Mouse (Mus musculus): Measurements from ENCODE around the gene Gm5901.
A peak's percentile ranks its signal among the peaks of the same experiment; 100 is the strongest.
"Not testable (repeated sequence)": the region's sequence is repeated elsewhere in the genome, so short reads cannot be mapped to it uniquely, and the experiment has no call there.

Gm5901 gene

GRCm38 (mm10) chr7:105374866-105375265 lies at the start of gene Gm5901:
Gene Gm5901, plus strand, starts transcription at chr7:105375038.
- DNase-seq (ENCODE audit: low spot score), result no peak

GRCm38 (mm10) chr7:105325302-105325701 lies 49.5 kb upstream of the Gm5901 start:
- no peak for DNase-seq (ENCODE audit: low spot score)

GRCm38 (mm10) chr7:105334004-105334403 lies 40.8 kb upstream of the Gm5901 start, which contains the start of gene Olfr690:
Gene Olfr690, minus strand, starts transcription at chr7:105334104.
- DNase-seq (ENCODE audit: low spot score), result no peak

GRCm38 (mm10) chr7:105342170-105342569 lies 32.7 kb upstream of the Gm5901 start, which contains the start of gene Olfr691:
Gene Olfr691, minus strand, starts transcription at chr7:105342270.
- no peak for DNase-seq (ENCODE audit: low spot score)

GRCm38 (mm10) chr7:105342752-105343151 lies 32.1 kb upstream of the Gm5901 start:
- no peak for DNase-seq (ENCODE audit: low spot score)

GRCm38 (mm10) chr7:105356064-105356463 lies 18.8 kb upstream of the Gm5901 start:
- not testable (repeated sequence) for DNase-seq (ENCODE audit: low spot score)

GRCm38 (mm10) chr7:105356487-105356886 lies 18.4 kb upstream of the Gm5901 start:
- not testable (repeated sequence) for DNase-seq (ENCODE audit: low spot score)

GRCm38 (mm10) chr7:105361713-105362112 lies 13.1 kb upstream of the Gm5901 start:
- DNase-seq (ENCODE audit: low spot score), result no peak

GRCm38 (mm10) chr7:105367268-105367667 lies 7.6 kb upstream of the Gm5901 start:
- no peak for DNase-seq (ENCODE audit: low spot score)

- no peak for DNase-seq (ENCODE audit: low spot score)
Measured at GRCm38 (mm10) chr7:105367930-105368329, 6.9 kb upstream of the Gm5901 start, which contains the start of gene Olfr692. Gene Olfr692, plus strand, starts transcription at chr7:105368230.

GRCm38 (mm10) chr7:105368521-105368920 lies 6.3 kb upstream of the Gm5901 start:
- DNase-seq (ENCODE audit: low spot score), result no peak

- DNase-seq (ENCODE audit: low spot score), result no peak
Measured at GRCm38 (mm10) chr7:105372912-105373311, 1.9 kb upstream of the Gm5901 start.

GRCm38 (mm10) chr7:105373509-105373908 lies 1.3 kb upstream of the Gm5901 start:
- DNase-seq (ENCODE audit: low spot score), result no peak

- no peak for DNase-seq (ENCODE audit: low spot score)
Measured at GRCm38 (mm10) chr7:105373976-105374375, 862 bp upstream of the Gm5901 start.

- DNase-seq (ENCODE audit: low spot score), result no peak
Measured at GRCm38 (mm10) chr7:105380329-105380728, 5.5 kb downstream of the Gm5901 start.

- DNase-seq (ENCODE audit: low spot score), result no peak
Measured at GRCm38 (mm10) chr7:105387696-105388095, 12.9 kb downstream of the Gm5901 start.

- DNase-seq (ENCODE audit: low spot score), result no peak
Measured at GRCm38 (mm10) chr7:105390236-105390635, 15.4 kb downstream of the Gm5901 start.

GRCm38 (mm10) chr7:105394606-105395005 lies 19.8 kb downstream of the Gm5901 start:
- no peak for DNase-seq (ENCODE audit: low spot score)

GRCm38 (mm10) chr7:105395131-105395820 lies 20.4 kb downstream of the Gm5901 start:
- DNase-seq (ENCODE audit: low spot score), result no peak

GRCm38 (mm10) chr7:105396126-105396525 lies 21.3 kb downstream of the Gm5901 start:
- no peak for DNase-seq (ENCODE audit: low spot score)

GRCm38 (mm10) chr7:105399058-105399934 lies 24.5 kb downstream of the Gm5901 start:
- DNase-seq (ENCODE audit: low spot score), result peak; percentile 29

- DNase-seq (ENCODE audit: low spot score), result peak; percentile 99
Measured at GRCm38 (mm10) chr7:105399935-105400624, 25.2 kb downstream of the Gm5901 start, which contains the start of gene Fam160a2. Gene Fam160a2, minus strand, starts transcription at chr7:105400054.

Data from embryo, embryonic 10 days (tissue).